Comparison of ENCODE assay signal across 8 mouse cellular contexts in the genomic region with DNA sequence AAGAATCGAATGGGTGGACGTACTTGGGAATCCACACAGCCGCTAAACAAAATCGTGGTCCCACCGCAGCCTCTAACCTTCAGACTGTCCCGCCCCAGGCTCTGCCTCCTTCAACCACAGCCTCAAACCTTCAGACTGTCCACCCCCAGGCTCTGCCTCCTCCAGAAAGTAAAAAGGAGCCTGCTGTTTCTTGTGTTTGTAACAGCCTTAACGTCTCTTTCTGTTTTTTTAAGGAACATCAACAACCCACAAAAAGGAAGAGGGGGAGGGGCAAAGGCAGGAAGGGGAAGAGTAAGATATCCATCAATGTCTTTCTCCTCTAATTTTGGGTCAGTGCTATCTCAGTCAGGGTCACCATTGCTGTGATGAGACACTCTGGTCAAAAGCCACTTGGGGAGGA. TPM values are rescaled to one million over a fixed set of nuclear protein-coding genes. Genes with fewer than 3 reads are reported as not detected.
DNase-seq lines count a peak whose midpoint lies in the region; ATAC-seq and TF ChIP-seq lines count a peak whose summit lies in the region.

No protein-coding gene starts in this region.

- H3K9ac ChIP-seq in kidney, embryonic 14.5 days (ENCODE audit: low read depth, low read length): no peak overlapping the region
- H3K9ac ChIP-seq in midbrain, embryonic 11.5 days (ENCODE audit: low read length): no peak overlapping the region

- peak; percentile 43 for DNase-seq in layer of hippocampus, adult 11-12 months (ENCODE audit: low spot score)
- no peak for DNase-seq in layer of hippocampus, postnatal 25 days (ENCODE audit: extremely low spot score in 1 of 2, low spot score in 1 of 2)
- peak; percentile 36 for DNase-seq in lung, postnatal 14 days
- DNase-seq in thymus, adult 2 months: peak; percentile 47
- no peak for DNase-seq in cerebellum, adult 2 months
- no peak for DNase-seq in embryonic facial prominence, embryonic 10.5 days (ENCODE audit: low spot score)
- no peak for DNase-seq in midbrain, embryonic 11.5 days (ENCODE audit: low spot score, missing footprints)

- H3K4me3 ChIP-seq in kidney, embryonic 14.5 days (ENCODE audit: low read length): no peak overlapping the region
- peak overlapping the region; percentile 19 for H3K4me3 ChIP-seq in thymus, adult 2 months (ENCODE audit: control insufficient read depth, insufficient read depth, low read length)
- H3K4me3 ChIP-seq in cerebellum, adult 2 months (replicated peaks; ENCODE audit: insufficient read depth, low read depth, low read length): no peak overlapping the region
- H3K4me3 ChIP-seq in embryonic facial prominence, embryonic 10.5 days: no peak overlapping the region
- H3K4me3 ChIP-seq in midbrain, embryonic 11.5 days (ENCODE audit: low read depth, low read length): no peak overlapping the region

- no peak overlapping the region for H3K4me2 ChIP-seq in kidney, embryonic 14.5 days (replicated peaks; ENCODE audit: low read depth, low read length)
- no peak overlapping the region for H3K4me2 ChIP-seq in midbrain, embryonic 11.5 days

- H3K9me3 ChIP-seq in kidney, embryonic 14.5 days (ENCODE audit: control insufficient read depth, low read length): no peaks in the 10 kb centered on the region
- no peaks in the 10 kb centered on the region for H3K9me3 ChIP-seq in embryonic facial prominence, embryonic 10.5 days
- no peaks in the 10 kb centered on the region for H3K9me3 ChIP-seq in midbrain, embryonic 11.5 days (ENCODE audit: control insufficient read depth, low read length)

- no peak for ATAC-seq in kidney, embryonic 14.5 days (ENCODE audit: low FRiP score, low TSS enrichment)
- no peak for ATAC-seq in midbrain, embryonic 11.5 days (ENCODE audit: low FRiP score)

- no peaks in the 10 kb centered on the region for H3K36me3 ChIP-seq in kidney, embryonic 14.5 days (ENCODE audit: control insufficient read depth, insufficient read depth, low read length)
- no peaks in the 10 kb centered on the region for H3K36me3 ChIP-seq in thymus, adult 2 months (ENCODE audit: control insufficient read depth, insufficient read depth, low read length)
- H3K36me3 ChIP-seq in embryonic facial prominence, embryonic 10.5 days (replicated peaks): no peaks in the 10 kb centered on the region
- H3K36me3 ChIP-seq in midbrain, embryonic 11.5 days (ENCODE audit: control insufficient read depth, insufficient read depth, low read length): no peaks in the 10 kb centered on the region

- peak overlapping the region; percentile 8; the same call in 1 of the 2 replicates for H3K27ac ChIP-seq in kidney, embryonic 14.5 days (ENCODE audit: low read depth, low read length)
- H3K27ac ChIP-seq in thymus, adult 2 months (ENCODE audit: control insufficient read depth, insufficient read depth, low read length): peak overlapping the region; percentile 88
- H3K27ac ChIP-seq in cerebellum, adult 2 months (ENCODE audit: insufficient read depth, low read length): no peak overlapping the region
- H3K27ac ChIP-seq in embryonic facial prominence, embryonic 10.5 days (replicated peaks): no peak overlapping the region
- no peak overlapping the region for H3K27ac ChIP-seq in midbrain, embryonic 11.5 days (ENCODE audit: low read depth, low read length)

- no peaks in the 10 kb centered on the region for H3K27me3 ChIP-seq in kidney, embryonic 14.5 days (ENCODE audit: control insufficient read depth, insufficient read depth, low read length)
- H3K27me3 ChIP-seq in thymus, adult 2 months (ENCODE audit: control insufficient read depth, insufficient read depth, low read length): no peaks in the 10 kb centered on the region
- H3K27me3 ChIP-seq in cerebellum, adult 2 months (ENCODE audit: control insufficient read depth, insufficient read depth, low read length): no peaks in the 10 kb centered on the region; the same call in 1 of the 2 replicates
- H3K27me3 ChIP-seq in embryonic facial prominence, embryonic 10.5 days (replicated peaks; ENCODE audit: low read depth, poor library complexity, severe bottlenecking): peaks cover 12% of the 10 kb centered on the region; the same call in 1 of the 2 replicates
- H3K27me3 ChIP-seq in midbrain, embryonic 11.5 days (ENCODE audit: control insufficient read depth, insufficient read depth, low read length): no peaks in the 10 kb centered on the region

- WGBS in kidney, embryonic 14.5 days: 63% methylated on average over 7 of the region's 7 CpGs
- 8% methylated on average over 7 of the region's 7 CpGs for WGBS in thymus, adult 2 months
- 90% methylated on average over 7 of the region's 7 CpGs for WGBS in cerebellum, adult 2 months
- WGBS in embryonic facial prominence, embryonic 10.5 days: 80% methylated on average over 7 of the region's 7 CpGs
- 85% methylated on average over 7 of the region's 7 CpGs for WGBS in midbrain, embryonic 11.5 days

- TF ChIP-seq CTCF in thymus, adult 2 months (IDR thresholded peaks at IDR 0.05; ENCODE audit: borderline replicate concordance, control insufficient read depth, extremely low read depth, insufficient read depth, low read length, poor library complexity): no peak
- no peak for TF ChIP-seq CTCF in cerebellum, adult 2 months (IDR thresholded peaks at IDR 0.05; ENCODE audit: borderline replicate concordance, insufficient read depth, low read depth, low read length)

- H3K4me1 ChIP-seq in kidney, embryonic 14.5 days (ENCODE audit: control insufficient read depth, insufficient read depth, low read length): peaks cover 26% of the 10 kb centered on the region
- H3K4me1 ChIP-seq in thymus, adult 2 months (replicated peaks; ENCODE audit: control insufficient read depth, insufficient read depth, low read length): peaks cover 68% of the 10 kb centered on the region
- H3K4me1 ChIP-seq in cerebellum, adult 2 months (ENCODE audit: control insufficient read depth, insufficient read depth, low read length): no peaks in the 10 kb centered on the region
- H3K4me1 ChIP-seq in embryonic facial prominence, embryonic 10.5 days: peaks cover 42% of the 10 kb centered on the region
- peaks cover 22% of the 10 kb centered on the region for H3K4me1 ChIP-seq in midbrain, embryonic 11.5 days (ENCODE audit: control insufficient read depth, insufficient read depth, low read length)

- no peak for TF ChIP-seq POLR2A in thymus, adult 2 months (IDR thresholded peaks at IDR 0.05; ENCODE audit: control insufficient read depth, extremely low read depth, insufficient read depth, low read length, poor library complexity)
- TF ChIP-seq POLR2A in cerebellum, adult 2 months (IDR thresholded peaks at IDR 0.05; ENCODE audit: borderline replicate concordance, insufficient read depth, low read length): no peak

RNA-seq across cellular contexts. Expression of a gene that starts 25.2 kb away (rescaled TPM):
- total RNA-seq in layer of hippocampus, postnatal 25 days (2021): 10 to 100 TPM; 46.6 to 53.2 TPM
- polyA plus RNA-seq in kidney, embryonic 14.5 days (2014; fragmentation: Nextera tagmentation; extraction: Ambion mirVana): 12.5 and 20.3 TPM in 2 replicates
- polyA plus RNA-seq in thymus, adult 2 months (2012; rRNA removed): 31.7 and 33.9 TPM in 2 replicates
- polyA plus RNA-seq in cerebellum, adult 2 months (2012; rRNA removed): 29.2 and 34.2 TPM in 2 replicates
- 20.2 and 23.4 TPM in 2 replicates for polyA plus RNA-seq in embryonic facial prominence, embryonic 10.5 days (2016; fragmentation: Nextera tagmentation; extraction: Ambion mirVana)
- 4.9 and 5.0 TPM in 2 replicates for polyA plus RNA-seq in midbrain, embryonic 11.5 days (2014; fragmentation: Nextera tagmentation; extraction: Ambion mirVana)

Comparison
In these comparisons a context has a peak if more than half of its experiments do, and no peak if none do; other contexts are left out.
1. DNase-seq: peak in layer of hippocampus, adult 11-12 months (single experiment), lung, postnatal 14 days (single experiment) and thymus, adult 2 months (single experiment); none in layer of hippocampus, postnatal 25 days (0 of 2), cerebellum, adult 2 months (0 of 2), embryonic facial prominence, embryonic 10.5 days (single experiment) and midbrain, embryonic 11.5 days (single experiment).
2. H3K27ac ChIP-seq: peak in kidney, embryonic 14.5 days (single experiment) and thymus, adult 2 months (single experiment); none in cerebellum, adult 2 months (single experiment), embryonic facial prominence, embryonic 10.5 days (single experiment) and midbrain, embryonic 11.5 days (single experiment).